In the genomic region with DNA sequence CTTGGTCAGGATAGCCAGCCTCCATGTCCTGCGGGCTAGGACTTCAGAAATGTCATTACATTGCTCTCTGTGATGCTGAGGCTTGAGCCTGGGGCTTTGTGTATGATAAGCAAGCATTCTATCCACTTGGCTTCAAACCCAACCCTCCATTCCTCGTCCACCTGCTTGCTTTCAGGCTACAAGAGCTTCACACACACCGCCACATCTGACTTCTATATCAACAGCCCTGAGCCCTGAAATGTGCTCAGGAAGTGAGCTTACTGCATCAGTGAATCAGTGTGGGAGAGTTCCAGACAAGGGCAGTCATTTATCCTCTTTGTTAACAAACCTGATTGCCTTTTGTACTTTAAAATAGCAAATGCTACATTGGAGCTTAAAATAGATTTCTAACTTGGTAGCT, we compare ENCODE assay signal across 22 mouse cellular contexts.
"Had no signal": no experiment of that assay in that cellular context is flagged by ENCODE, and none has a peak within 500 bp of the region (broad histone marks: within the 10 kb centered on the region; RNA-seq: fewer than 3 reads in every experiment).

No protein-coding gene starts in this region.

- H3K36me3 ChIP-seq: limb, embryonic 12.5 days; limb, embryonic 15.5 days; midbrain, embryonic 12.5 days; midbrain, embryonic 15.5 days; neural tube, embryonic 12.5 days; neural tube, embryonic 15.5 days had no signal

- H3K4me2 ChIP-seq: limb, embryonic 12.5 days; limb, embryonic 15.5 days; liver, embryonic 11.5 days; lung, embryonic 14.5 days; midbrain, embryonic 12.5 days; midbrain, embryonic 15.5 days; neural tube, embryonic 12.5 days; neural tube, embryonic 15.5 days had no signal

- H3K4me1 ChIP-seq: limb, embryonic 12.5 days; midbrain, embryonic 12.5 days; midbrain, embryonic 15.5 days; neural tube, embryonic 12.5 days; neural tube, embryonic 15.5 days had no signal

- H3K9ac ChIP-seq: limb, embryonic 12.5 days; limb, embryonic 15.5 days; liver, embryonic 14.5 days; liver, postnatal 0 days; lung, embryonic 14.5 days; midbrain, embryonic 12.5 days; midbrain, embryonic 15.5 days; neural tube, embryonic 12.5 days; neural tube, embryonic 15.5 days had no signal

- ATAC-seq: liver, postnatal 0 days; lung, postnatal 0 days; midbrain, embryonic 15.5 days had no signal

- H3K4me3 ChIP-seq: limb, embryonic 12.5 days; limb, embryonic 15.5 days; midbrain, embryonic 12.5 days; midbrain, embryonic 15.5 days; neural tube, embryonic 12.5 days; neural tube, embryonic 15.5 days had no signal

- H3K27ac ChIP-seq: limb, embryonic 12.5 days; limb, embryonic 15.5 days; liver, embryonic 14.5 days; macrophage; midbrain, embryonic 12.5 days; midbrain, embryonic 15.5 days; neural tube, embryonic 12.5 days; neural tube, embryonic 15.5 days; stomach, postnatal 0 days had no signal

- DNase-seq: kidney, postnatal 10 days; kidney, postnatal 4 days; left cerebral cortex, postnatal 4 days; liver, postnatal 0 days; lung, embryonic 14.5 days; right cerebral cortex, adult 18-20 months; right cerebral cortex, postnatal 14 days; right cerebral cortex, postnatal 4 days; thymus, adult 2 months; thymus, postnatal 14 days; thymus, postnatal 4 days had no signal

- H3K27me3 ChIP-seq: limb, embryonic 12.5 days; limb, embryonic 15.5 days; midbrain, embryonic 12.5 days; midbrain, embryonic 15.5 days; neural tube, embryonic 12.5 days; neural tube, embryonic 15.5 days had no signal

- H3K9me3 ChIP-seq: limb, embryonic 12.5 days; limb, embryonic 15.5 days; midbrain, embryonic 12.5 days; midbrain, embryonic 15.5 days; neural tube, embryonic 12.5 days; neural tube, embryonic 15.5 days had no signal
